Mouse (Mus musculus) liver, adult 2 months (tissue): ENCODE data around the gene Rxfp3.

Source experiments
- CTCF ChIP-seq: fragments of 200-500 bp; IDR thresholded peaks from 2 replicates; pipeline ENCODE4 v1.5.1; 2011; ENCODE audit warnings: low read depth, low read length, control low read depth
- POLR2A ChIP-seq: fragments of 200-500 bp; IDR thresholded peaks from 2 replicates; pipeline ENCODE4 v1.6.1; 2011; ENCODE audit warnings: low read length, control low read depth; ENCODE audit not compliant: insufficient read depth; ENCODE audit errors: extremely low read depth

- TF ChIP-seq POLR2A (no peak), CTCF (no peak)
These were observed 16.8 kb upstream of the Rxfp3 start for GRCm38 (mm10) chr15:11054440-11055080.
